Mouse (Mus musculus) fat pad, adult 2 months (tissue): Measurements from ENCODE around the gene Sphk1.
"Not testable (repeated sequence)": the region's sequence is repeated elsewhere in the genome, so short reads cannot be mapped to it uniquely, and the experiment has no call there.

ENCODE experiments used
- DNase-seq: peaks from one replicate; pipeline ENCODE4 v3.0.0-alpha.2; 2011; ENCODE audit warnings: low read depth, low spot score; ENCODE audit errors: extremely low read depth

The Sphk1 gene

GRCm38 (mm10) chr11:116530187-116531147, at the start of gene Sphk1:
Sphk1 (plus strand) TSS chr11:116530925.
- DNase-seq, result no peak

DNA sequence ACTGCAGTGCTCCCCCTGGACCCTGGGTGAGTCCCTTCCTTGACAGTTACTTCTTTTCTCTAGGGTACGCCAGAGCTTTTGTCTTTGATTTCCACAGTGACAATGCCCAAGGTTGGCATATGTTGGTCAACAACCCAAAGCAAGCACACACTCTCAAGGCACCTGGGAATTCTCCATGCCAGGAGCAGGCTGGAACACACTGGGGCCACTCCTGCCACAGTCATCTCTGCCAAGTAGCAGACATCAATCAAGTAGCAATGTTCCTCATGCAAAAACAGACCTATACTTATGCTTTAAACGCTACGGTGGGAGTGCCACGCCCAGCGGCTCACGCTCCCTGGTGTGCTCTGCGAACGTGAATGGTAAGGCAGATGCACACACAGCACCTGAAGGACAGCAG, 49.8 kb upstream of the Sphk1 start:
- no peak for DNase-seq

- DNase-seq, result no peak
Measured at GRCm38 (mm10) chr11:116481776-116482175, 48.9 kb upstream of the Sphk1 start.

DNA sequence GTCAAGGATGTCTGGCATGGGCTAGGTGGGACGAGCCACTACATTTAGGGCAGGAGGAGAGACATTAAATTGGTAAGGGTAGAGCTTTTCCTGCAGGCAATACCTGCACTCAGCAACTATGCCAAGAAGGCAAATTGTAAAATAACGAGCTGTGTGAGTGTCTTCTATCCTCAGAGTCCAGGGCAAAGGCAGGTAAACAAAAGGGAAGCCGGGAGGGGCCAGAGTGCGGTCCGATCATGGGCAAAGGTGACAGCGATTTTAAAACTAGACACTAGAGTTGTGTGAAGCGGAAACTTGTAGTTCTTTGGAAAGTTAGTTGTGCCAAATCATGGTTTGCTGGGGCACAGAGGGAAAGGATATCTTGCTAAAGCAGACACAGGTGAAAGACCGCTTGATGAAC, 46.5 kb upstream of the Sphk1 start:
- no peak for DNase-seq

DNA sequence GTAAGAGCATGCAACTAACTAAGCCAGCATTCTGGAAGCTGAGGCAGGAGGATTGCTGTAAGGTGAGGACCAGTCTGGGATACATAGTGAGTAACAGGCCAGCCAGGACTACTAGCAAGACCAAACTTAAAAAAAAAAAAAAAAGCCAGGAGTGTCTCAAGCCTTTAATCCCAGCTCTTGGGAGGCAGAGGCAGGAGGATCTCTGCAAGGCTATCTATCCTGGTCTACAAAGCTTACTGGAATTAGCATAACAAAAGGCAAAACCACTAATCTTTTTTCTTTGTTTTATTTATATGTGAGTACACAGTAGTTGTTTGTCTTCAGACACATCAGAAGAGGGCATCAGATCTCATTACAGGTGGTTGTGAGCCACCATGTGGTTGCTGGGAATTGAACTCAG, 42.5 kb upstream of the Sphk1 start:
- no peak for DNase-seq

DNA sequence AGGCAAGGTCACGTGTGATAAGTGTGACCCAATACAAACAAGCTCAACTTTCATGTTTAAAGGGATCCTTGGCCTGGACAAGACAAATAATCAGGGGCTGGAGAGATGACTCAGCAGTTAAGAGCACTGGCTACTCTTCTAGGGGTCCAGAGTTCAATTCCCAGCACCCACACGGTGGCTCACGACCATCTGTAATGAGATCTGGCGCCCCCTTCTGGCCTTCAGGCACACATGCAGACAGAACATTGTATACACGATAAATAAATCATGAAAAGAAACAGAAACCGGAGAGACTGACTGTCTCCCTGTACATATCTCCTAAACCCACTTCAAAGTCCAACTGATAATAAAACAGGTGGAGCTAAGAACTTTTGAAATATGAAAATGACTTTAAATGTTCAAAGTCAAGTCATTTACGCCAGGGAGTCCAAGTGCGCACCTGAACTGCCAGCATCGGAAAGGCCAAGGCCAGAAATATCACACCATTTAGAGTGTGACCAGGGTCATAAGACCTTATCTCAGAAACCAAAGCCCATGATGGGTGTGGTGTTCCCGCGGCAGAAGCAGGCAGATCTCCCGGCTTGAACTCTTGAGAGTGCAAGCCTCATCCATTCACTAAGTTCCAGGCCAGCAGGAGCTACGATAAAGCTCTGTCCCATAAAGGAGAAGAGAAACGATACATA, 41.9 kb upstream of the Sphk1 start:
- DNase-seq, result no peak

GRCm38 (mm10) chr11:116489771-116490231, 40.9 kb upstream of the Sphk1 start:
- no peak for DNase-seq

DNA sequence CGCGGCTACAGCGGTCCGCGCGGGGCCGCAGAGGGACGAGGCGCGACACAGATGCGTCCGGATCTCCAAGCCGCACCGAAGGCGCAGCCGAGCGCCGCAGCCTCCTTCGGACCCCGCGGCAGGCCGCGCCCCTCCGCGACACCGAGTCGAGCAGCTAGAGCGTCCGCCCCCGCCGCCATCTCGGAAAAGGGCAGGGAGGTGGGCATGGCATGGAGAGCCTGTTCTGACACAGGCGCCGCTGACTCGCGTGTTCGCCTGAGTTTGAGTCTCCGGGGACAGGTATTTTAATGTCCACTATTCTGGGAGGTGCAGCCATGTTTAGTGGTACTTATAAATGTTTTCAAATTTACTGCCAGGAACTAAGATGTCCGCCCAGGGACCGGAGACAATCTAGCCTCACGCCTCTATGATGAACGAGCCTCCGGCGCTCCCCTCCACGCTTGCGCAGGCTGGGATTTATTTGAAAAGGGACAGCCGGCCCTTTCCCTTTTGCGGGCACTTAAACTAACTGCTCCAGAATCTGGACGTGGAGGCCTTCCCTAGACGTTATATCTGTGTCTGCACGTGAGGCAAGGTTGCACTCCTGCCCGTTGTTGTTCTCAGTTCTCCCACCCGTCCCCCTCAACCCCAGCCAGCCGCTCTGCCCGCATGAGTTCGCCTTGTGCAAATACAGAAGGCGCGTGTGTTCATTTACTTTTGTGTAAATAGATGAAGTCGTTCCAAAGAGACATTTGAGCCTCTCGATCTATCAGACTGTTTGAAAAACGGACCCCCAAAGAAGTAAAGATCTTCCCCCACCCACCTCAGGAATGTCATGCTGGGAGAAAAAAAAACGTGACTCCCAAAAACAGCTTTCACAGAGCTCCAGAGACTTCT, 40.3 kb upstream of the Sphk1 start:
- no peak for DNase-seq

DNA sequence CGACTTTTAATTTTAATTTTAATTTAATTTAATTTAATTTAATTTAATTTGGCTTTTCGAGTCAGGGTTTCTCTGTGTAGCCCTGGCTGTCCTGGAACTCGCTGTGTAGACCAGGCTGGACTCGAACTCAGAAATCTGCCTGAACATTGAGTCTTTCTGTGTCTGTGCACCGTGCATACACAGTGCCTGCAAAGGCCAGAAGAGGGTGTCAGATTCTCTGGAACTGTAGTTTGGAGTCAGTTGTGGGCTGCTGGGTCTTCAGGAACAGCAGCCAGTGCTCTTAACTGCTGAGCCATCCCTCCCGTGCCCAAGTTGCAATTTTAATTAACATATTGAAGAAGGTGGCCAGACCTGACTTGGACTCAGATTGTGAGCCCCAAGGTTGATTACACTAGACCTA, 39.4 kb upstream of the Sphk1 start:
- DNase-seq, result no peak

- DNase-seq, result not testable (repeated sequence)
Measured at GRCm38 (mm10) chr11:116492507-116492906, 38.2 kb upstream of the Sphk1 start.

DNA sequence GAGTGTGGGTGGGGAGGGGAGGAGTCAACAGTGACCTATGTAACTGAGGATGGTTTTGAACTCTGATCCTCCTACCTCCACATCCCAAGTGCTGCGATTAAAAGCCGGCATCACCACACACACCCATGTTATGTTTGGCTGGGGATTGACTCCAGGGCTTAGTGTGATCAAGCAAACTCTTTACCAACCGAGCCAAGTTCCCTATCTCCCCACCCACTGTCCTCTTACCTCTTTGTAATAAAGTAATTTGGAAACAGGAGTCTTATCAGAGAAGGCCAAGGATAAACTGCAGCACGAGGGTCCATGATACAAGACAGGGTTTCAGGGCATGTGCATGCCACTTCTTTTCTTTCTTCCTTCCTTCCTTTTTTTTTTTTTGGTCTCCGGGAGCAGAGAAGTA, 37.5 kb upstream of the Sphk1 start:
- no peak for DNase-seq

- DNase-seq, result no peak
Measured at GRCm38 (mm10) chr11:116493795-116494252, 36.9 kb upstream of the Sphk1 start, which contains the start of gene Prpsap1. Prpsap1 (minus strand) TSS chr11:116494202.

GRCm38 (mm10) chr11:116494474-116495174, 36.1 kb upstream of the Sphk1 start:
- no peak for DNase-seq

DNA sequence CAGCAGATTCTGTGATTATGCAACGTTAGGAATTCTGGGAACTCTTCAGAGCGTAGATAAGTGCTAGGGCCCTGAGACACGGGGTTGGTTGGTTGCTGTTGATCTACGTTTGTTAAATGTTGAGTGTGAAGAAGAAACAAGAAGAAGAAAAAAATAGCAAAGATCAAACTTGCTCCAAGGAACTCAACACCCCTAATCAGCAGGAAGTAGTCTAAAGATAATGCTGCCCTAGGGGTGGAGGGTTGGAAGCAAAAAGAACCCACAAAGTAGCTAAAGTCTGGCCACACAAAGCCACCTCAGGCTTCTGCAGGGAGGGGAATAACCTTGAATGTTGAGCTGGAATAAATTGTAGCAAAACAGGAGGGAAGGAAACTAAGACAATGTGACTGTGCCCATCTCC, 33.4 kb upstream of the Sphk1 start:
- DNase-seq, result no peak

DNA sequence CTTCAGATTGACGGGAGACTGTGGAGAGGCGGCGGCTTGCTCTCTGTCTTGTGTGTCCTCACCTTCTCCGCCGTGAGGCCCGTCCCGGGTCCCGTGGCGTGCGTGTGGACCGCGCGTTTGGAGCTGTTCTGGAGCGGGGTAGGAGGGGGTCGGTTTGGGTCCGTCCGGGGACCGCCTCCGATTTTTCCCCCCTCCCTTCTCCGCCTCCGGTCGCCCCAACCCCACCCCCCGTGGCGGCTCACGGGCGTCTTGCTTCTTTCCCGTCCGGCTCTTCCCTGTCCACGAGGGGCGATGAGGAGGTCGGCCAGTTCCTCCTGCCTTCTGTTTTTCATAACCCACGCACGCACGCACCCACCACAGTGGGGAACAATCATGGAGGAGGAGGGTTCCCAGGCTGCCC, 32.1 kb upstream of the Sphk1 start:
- DNase-seq, result no peak

GRCm38 (mm10) chr11:116499018-116499417, 31.7 kb upstream of the Sphk1 start:
- DNase-seq, result no peak

- DNase-seq, result peak; percentile 76
Measured at GRCm38 (mm10) chr11:116501005-116501746, 29.5 kb upstream of the Sphk1 start.

- DNase-seq, result peak; percentile 88
Measured at GRCm38 (mm10) chr11:116504516-116504915, 26.2 kb upstream of the Sphk1 start.

GRCm38 (mm10) chr11:116505573-116505972, 25.2 kb upstream of the Sphk1 start:
- DNase-seq, result peak; percentile 84
